Mouse (Mus musculus) midbrain, embryonic 16.5 days (tissue): ENCODE results near the gene Gpr150. TPM values are rescaled to one million over a fixed set of nuclear protein-coding genes. Genes with fewer than 3 reads are reported as not detected.

Experiments used
- ATAC-seq: fragments of 200-750 bp; cut with Nextera tagmentation; 2 replicates; pipeline ENCODE4 v1.8.0; 2017; ENCODE audit warnings: moderate TSS enrichment
- H3K27ac ChIP-seq: fragments of 300-500 bp; sonication (generic); 2 replicates; pipeline ENCODE4 v1.5.1; 2014; ENCODE audit warnings: mild to moderate bottlenecking, low read length, mixed read lengths
- H3K27me3 ChIP-seq: fragments of 300-500 bp; sonication (generic); 2 replicates; pipeline ENCODE4 v1.6.1; 2014; ENCODE audit warnings: low read depth, low read length, mixed read lengths; ENCODE audit not compliant: control insufficient read depth, insufficient read depth
- H3K36me3 ChIP-seq: fragments of 300-500 bp; sonication (generic); 2 replicates; pipeline ENCODE4 v1.6.1; 2014; ENCODE audit warnings: mild to moderate bottlenecking, low read length, moderate library complexity, mixed read lengths; ENCODE audit not compliant: control insufficient read depth, insufficient read depth
- H3K4me1 ChIP-seq: fragments of 300-500 bp; sonication (generic); 2 replicates; pipeline ENCODE4 v1.6.1; 2014; ENCODE audit warnings: mild to moderate bottlenecking, low read length, mixed read lengths; ENCODE audit not compliant: control insufficient read depth, insufficient read depth
- H3K4me2 ChIP-seq: fragments of 300-500 bp; sonication (generic); 2 replicates; pipeline ENCODE4 v1.6.1; 2014; ENCODE audit warnings: mild to moderate bottlenecking, low read length, mixed read lengths
- H3K4me3 ChIP-seq: fragments of 300-500 bp; sonication (generic); 2 replicates; pipeline ENCODE4 v1.5.1; 2014; ENCODE audit warnings: low read depth, mild to moderate bottlenecking, low read length, moderate library complexity, mixed read lengths
- H3K9ac ChIP-seq: fragments of 300-500 bp; sonication (generic); 2 replicates; pipeline ENCODE4 v1.6.1; 2014; ENCODE audit warnings: low read depth, low read length, mixed read lengths
- H3K9me3 ChIP-seq: fragments of 300-500 bp; sonication (generic); replicated peaks from 2 replicates; pipeline ENCODE4 v1.6.1; 2014; ENCODE audit warnings: mild to moderate bottlenecking, low read length, mixed read lengths; ENCODE audit not compliant: control insufficient read depth, poor library complexity, severe bottlenecking
- WGBS: fragments of 180-500 bp; shearing (Covaris S2); extraction: QIAGEN DNeasy Blood & Tissue Kit; methylation state at CpG from one replicate; pipeline ENCODE4 v1.1.7; 2014; 5-methylcytosine and 5-hydroxymethylcytosine counted together
- polyA plus RNA-seq: library from polyadenylated mRNA; unstranded; fragments of >200 nt; fragmentation: Nextera tagmentation; extraction: Ambion mirVana; gene quantifications from 2 replicates; pipeline ENCODE4 v1.2.1, GENCODE M21; 2015

The Gpr150 gene
- polyA plus RNA-seq, result 2.7 and 3.4 TPM in 2 replicates

GRCm38 (mm10) chr13:76056896-76057266 is at the start of gene Gpr150:
Gpr150 (minus strand) TSS chr13:76056996.
- no peaks in the 10 kb centered on the region for H3K9me3 ChIP-seq
- H3K27ac ChIP-seq, result peak within 1 kb of the TSS; percentile 66
- H3K4me1 ChIP-seq, result peaks cover 6% of the 10 kb centered on the region; the same call in 1 of the 2 replicates
- H3K27me3 ChIP-seq, result peaks cover 19% of the 10 kb centered on the region
- ATAC-seq, result no peak; the same call in 1 of the 2 replicates
- 10% methylated on average over 10 of the region's 10 CpGs for WGBS
- H3K36me3 ChIP-seq, result no peaks in the 10 kb centered on the region
- H3K4me2 ChIP-seq, result peak within 1 kb of the TSS; percentile 99
- peak within 1 kb of the TSS; percentile 67 for H3K4me3 ChIP-seq
- H3K9ac ChIP-seq, result peak within 1 kb of the TSS; percentile 80

- H3K36me3 ChIP-seq, result no peaks in the 10 kb centered on the region
- peaks cover 14% of the 10 kb centered on the region for H3K4me1 ChIP-seq
- H3K27me3 ChIP-seq, result no peaks in the 10 kb centered on the region
- no peak for ATAC-seq
- H3K27ac ChIP-seq, result no peak overlapping the region
- H3K9ac ChIP-seq, result no peak overlapping the region
- 98% methylated on average over 2 of the region's 2 CpGs for WGBS
- H3K4me2 ChIP-seq, result no peak overlapping the region
- H3K9me3 ChIP-seq, result no peaks in the 10 kb centered on the region
- no peak overlapping the region for H3K4me3 ChIP-seq
Observed at GRCm38 (mm10) chr13:76101989-76102388, 45.2 kb upstream of the Gpr150 start.

GRCm38 (mm10) chr13:76098493-76099303 is 41.9 kb upstream of the Gpr150 start, which contains the start of the genes Arsk and Ttc37:
Arsk (minus strand) TSS chr13:76098660.
Ttc37 (plus strand) TSS chr13:76098734.
- H3K27me3 ChIP-seq, result no peaks in the 10 kb centered on the region
- H3K27ac ChIP-seq, result peak within 1 kb of the TSS; percentile 70
- no peaks in the 10 kb centered on the region for H3K36me3 ChIP-seq
- peaks cover 14% of the 10 kb centered on the region for H3K4me1 ChIP-seq
- ATAC-seq, result peak; percentile 98
- peak within 1 kb of the TSS; percentile 74 for H3K4me3 ChIP-seq
- H3K4me2 ChIP-seq, result peak within 1 kb of the TSS; percentile 79
- H3K9ac ChIP-seq, result peak within 1 kb of the TSS; percentile 74
- WGBS, result under 1% methylated on average over 34 of the region's 34 CpGs
- H3K9me3 ChIP-seq, result no peaks in the 10 kb centered on the region

- Histone ChIP-seq H3K27ac (peak overlapping the region; percentile 70), H3K27me3 (no peaks in the 10 kb centered on the region), H3K4me1 (peaks cover 14% of the 10 kb centered on the region), H3K36me3 (no peaks in the 10 kb centered on the region), H3K4me2 (peak overlapping the region; percentile 66), H3K4me3 (peak overlapping the region; percentile 74), H3K9ac (peak overlapping the region; percentile 72), H3K9me3 (no peaks in the 10 kb centered on the region)
- WGBS, result 2% methylated on average over 16 of the region's 16 CpGs
- ATAC-seq, result peak; percentile 92
Observed at GRCm38 (mm10) chr13:76098116-76098492, 41.3 kb upstream of the Gpr150 start.

- WGBS, result 89% methylated on average over 1 of the region's 1 CpGs
- H3K4me2 ChIP-seq, result no peak overlapping the region
- ATAC-seq, result no peak
Observed at GRCm38 (mm10) chr13:76074323-76074722, 17.5 kb upstream of the Gpr150 start.

GRCm38 (mm10) chr13:76064363-76064945 is 7.7 kb upstream of the Gpr150 start:
- WGBS, result 92% methylated on average over 13 of the region's 13 CpGs
- no peaks in the 10 kb centered on the region for H3K9me3 ChIP-seq

More at GRCm38 (mm10) chr13:76074323-76074722, 17.5 kb upstream of the Gpr150 start:
- Histone ChIP-seq H3K4me3 (no peak overlapping the region), H3K9ac (no peak overlapping the region), H3K9me3 (no peaks in the 10 kb centered on the region), H3K27me3 (no peaks in the 10 kb centered on the region), H3K27ac (no peak overlapping the region), H3K4me1 (no peaks in the 10 kb centered on the region), H3K36me3 (no peaks in the 10 kb centered on the region)

GRCm38 (mm10) chr13:76063548-76063947 is 6.8 kb upstream of the Gpr150 start:
- Histone ChIP-seq H3K27ac (no peak overlapping the region), H3K4me1 (no peaks in the 10 kb centered on the region), H3K4me3 (no peak overlapping the region), H3K9ac (no peak overlapping the region), H3K4me2 (no peak overlapping the region), H3K36me3 (peaks cover 4% of the 10 kb centered on the region; the same call in 1 of the 2 replicates), H3K9me3 (no peaks in the 10 kb centered on the region), H3K27me3 (no peaks in the 10 kb centered on the region)
- 96% methylated on average over 4 of the region's 4 CpGs for WGBS
- no peak for ATAC-seq

More at GRCm38 (mm10) chr13:76064363-76064945, 7.7 kb upstream of the Gpr150 start:
- H3K4me2 ChIP-seq, result no peak overlapping the region
- ATAC-seq, result no peak
- no peaks in the 10 kb centered on the region for H3K4me1 ChIP-seq
- H3K27me3 ChIP-seq, result no peaks in the 10 kb centered on the region
- H3K9ac ChIP-seq, result no peak overlapping the region
- no peak overlapping the region for H3K4me3 ChIP-seq
- H3K36me3 ChIP-seq, result peaks cover 4% of the 10 kb centered on the region; the same call in 1 of the 2 replicates
- no peak overlapping the region for H3K27ac ChIP-seq

GRCm38 (mm10) chr13:76062569-76062968 is 5.8 kb upstream of the Gpr150 start:
- Histone ChIP-seq H3K4me1 (no peaks in the 10 kb centered on the region), H3K27ac (no peak overlapping the region)
- 96% methylated on average over 3 of the region's 3 CpGs for WGBS

GRCm38 (mm10) chr13:76062126-76062525 is 5.3 kb upstream of the Gpr150 start:
- Histone ChIP-seq H3K4me2 (no peak overlapping the region), H3K27me3 (peaks cover 4% of the 10 kb centered on the region; the same call in 1 of the 2 replicates), H3K36me3 (peaks cover 4% of the 10 kb centered on the region; the same call in 1 of the 2 replicates), H3K4me1 (no peaks in the 10 kb centered on the region), H3K9me3 (no peaks in the 10 kb centered on the region), H3K4me3 (no peak overlapping the region), H3K9ac (no peak overlapping the region), H3K27ac (no peak overlapping the region)
- WGBS, result 88% methylated on average over 3 of the region's 3 CpGs
- ATAC-seq, result no peak

More at GRCm38 (mm10) chr13:76062569-76062968, 5.8 kb upstream of the Gpr150 start:
- H3K9me3 ChIP-seq, result no peaks in the 10 kb centered on the region
- peaks cover 2% of the 10 kb centered on the region; the same call in 1 of the 2 replicates for H3K27me3 ChIP-seq
- H3K4me3 ChIP-seq, result no peak overlapping the region
- H3K9ac ChIP-seq, result no peak overlapping the region
- H3K36me3 ChIP-seq, result peaks cover 4% of the 10 kb centered on the region; the same call in 1 of the 2 replicates
- no peak overlapping the region for H3K4me2 ChIP-seq
- no peak for ATAC-seq
